In the genomic region with DNA sequence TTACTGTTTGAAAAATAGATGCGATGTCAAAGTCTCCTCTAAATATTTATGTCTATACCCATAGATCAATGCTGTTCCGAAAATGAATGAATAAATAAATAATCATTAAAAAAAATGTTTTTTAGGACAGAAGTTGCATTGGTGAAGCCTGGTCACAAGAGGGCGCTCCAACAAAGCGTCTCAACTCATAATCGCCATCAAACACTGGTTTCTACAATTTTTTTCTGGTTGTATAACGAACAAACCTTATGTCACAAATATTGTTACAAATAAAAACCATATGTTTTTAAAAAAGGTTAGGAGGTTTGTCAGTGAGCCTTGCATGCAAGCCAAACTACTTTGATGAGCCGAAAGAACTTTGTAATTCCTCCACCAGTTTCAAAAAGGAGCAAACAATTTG, we compare ENCODE assay signal across 9 mouse cellular contexts. TPM values are rescaled to one million over a fixed set of nuclear protein-coding genes. Genes with fewer than 3 reads are reported as not detected.
A peak's percentile ranks its signal among the peaks of the same experiment; 100 is the strongest.
DNase-seq lines count a peak whose midpoint lies in the region; ATAC-seq lines count a peak whose summit lies in the region.
"Had no signal": no experiment of that assay in that cellular context is flagged by ENCODE, and none has a peak within 500 bp of the region (broad histone marks: within the 10 kb centered on the region; RNA-seq: fewer than 3 reads in every experiment).

No protein-coding gene starts in this region.

- H3K4me3 ChIP-seq in neural tube, embryonic 15.5 days (replicated peaks), result no peak overlapping the region
- no peak overlapping the region for H3K4me3 ChIP-seq in forebrain, embryonic 16.5 days (replicated peaks; ENCODE audit: low read length)
- H3K4me3 ChIP-seq: stomach, embryonic 15.5 days had no signal

- no peaks in the 10 kb centered on the region for H3K36me3 ChIP-seq in neural tube, embryonic 15.5 days
- H3K36me3 ChIP-seq in forebrain, embryonic 16.5 days (ENCODE audit: control insufficient read depth, insufficient read depth), result no peaks in the 10 kb centered on the region
- H3K36me3 ChIP-seq: stomach, embryonic 15.5 days had no signal

- no peak overlapping the region for H3K27ac ChIP-seq in neural tube, embryonic 15.5 days (replicated peaks)
- H3K27ac ChIP-seq in forebrain, embryonic 16.5 days (ENCODE audit: low read length), result no peak overlapping the region
- H3K27ac ChIP-seq: stomach, embryonic 15.5 days had no signal

- WGBS in neural tube, embryonic 15.5 days, result 13% methylated on average over 7 of the region's 7 CpGs
- 14% methylated on average over 7 of the region's 7 CpGs for WGBS in forebrain, embryonic 16.5 days

- DNase-seq in heart, adult 8-10 months (ENCODE audit: low spot score), result peak; percentile 13
- DNase-seq in heart, adult 11 months, result no peak
- peak; percentile 35 for DNase-seq in neural tube, embryonic 10.5 days (ENCODE audit: extremely low spot score, low spot score)
- peak; percentile 62 for DNase-seq in adipocyte (ENCODE audit: low spot score)
- peak; percentile 59 for DNase-seq in forelimb bud, embryonic 11.5 days (ENCODE audit: low read depth, low spot score)
- DNase-seq in testis, postnatal 10 days (ENCODE audit: low spot score), result peak; percentile 74

- H3K4me2 ChIP-seq in neural tube, embryonic 15.5 days, result no peak overlapping the region
- H3K4me2 ChIP-seq in forebrain, embryonic 16.5 days (ENCODE audit: low read length), result no peak overlapping the region
- H3K4me2 ChIP-seq: stomach, embryonic 15.5 days had no signal

- peaks cover 6% of the 10 kb centered on the region; the same call in 1 of the 2 replicates for H3K4me1 ChIP-seq in neural tube, embryonic 15.5 days
- peaks cover 6% of the 10 kb centered on the region; the same call in 1 of the 2 replicates for H3K4me1 ChIP-seq in forebrain, embryonic 16.5 days (replicated peaks; ENCODE audit: control insufficient read depth, insufficient read depth, low read length)
- H3K4me1 ChIP-seq: stomach, embryonic 15.5 days had no signal

- no peaks in the 10 kb centered on the region for H3K9me3 ChIP-seq in neural tube, embryonic 15.5 days (replicated peaks)
- H3K9me3 ChIP-seq in forebrain, embryonic 16.5 days (ENCODE audit: control insufficient read depth, low read length), result no peaks in the 10 kb centered on the region
- H3K9me3 ChIP-seq: stomach, embryonic 15.5 days had no signal

- no peak for ATAC-seq in neural tube, embryonic 15.5 days (ENCODE audit: low FRiP score)
- no peak for ATAC-seq in forebrain, embryonic 16.5 days

- no peak overlapping the region for H3K9ac ChIP-seq in neural tube, embryonic 15.5 days (replicated peaks)
- no peak overlapping the region for H3K9ac ChIP-seq in forebrain, embryonic 16.5 days (replicated peaks; ENCODE audit: low read depth, low read length)
- H3K9ac ChIP-seq: stomach, embryonic 15.5 days had no signal

- peaks cover 25% of the 10 kb centered on the region for H3K27me3 ChIP-seq in neural tube, embryonic 15.5 days (replicated peaks)
- H3K27me3 ChIP-seq in forebrain, embryonic 16.5 days (replicated peaks; ENCODE audit: control insufficient read depth, insufficient read depth, low read length), result peaks cover 18% of the 10 kb centered on the region

RNA-seq across cellular contexts. Expression of gene Anxa2, which starts 52.2 kb away (rescaled TPM):
- 10 to 100 TPM; 48.1 to 87.1 (median 65.2) TPM for total RNA-seq in heart, adult 8-10 months (2022)
- 251 and 335 TPM in 2 replicates for polyA plus RNA-seq in neural tube, embryonic 15.5 days (2015; fragmentation: Nextera tagmentation; extraction: Ambion mirVana)
- polyA plus RNA-seq in forebrain, embryonic 16.5 days (2015; fragmentation: Nextera tagmentation; extraction: Ambion mirVana), result 82.2 and 115 TPM in 2 replicates
